Mouse (Mus musculus) small intestine, adult 2 months (tissue): ENCODE measurements around the gene Mtor. TPM values are rescaled to one million over a fixed set of nuclear protein-coding genes. Genes with fewer than 3 reads are reported as not detected.

Experiments
- H3K27ac ChIP-seq: fragments of 200-500 bp; 2 replicates; pipeline ENCODE4 v1.5.1; 2012; ENCODE audit warnings: low read depth, low read length, control low read depth, inconsistent platforms; ENCODE audit not compliant: insufficient read depth
- H3K27me3 ChIP-seq: fragments of 200-500 bp; 2 replicates; pipeline ENCODE4 v1.6.1; 2012; ENCODE audit warnings: mild to moderate bottlenecking, moderate library complexity, low read length, inconsistent platforms; ENCODE audit not compliant: control insufficient read depth, insufficient read depth
- H3K36me3 ChIP-seq: fragments of 200-500 bp; 2 replicates; pipeline ENCODE4 v1.6.1; 2012; ENCODE audit warnings: mild to moderate bottlenecking, low read length, control low read depth, inconsistent platforms; ENCODE audit not compliant: control insufficient read depth, insufficient read depth
- H3K4me1 ChIP-seq: fragments of 200-500 bp; 2 replicates; pipeline ENCODE4 v1.6.1; 2012; ENCODE audit warnings: low read length, inconsistent platforms, mixed read lengths; ENCODE audit not compliant: control insufficient read depth, insufficient read depth, insufficient read length
- H3K4me3 ChIP-seq: fragments of 200-500 bp; 2 replicates; pipeline ENCODE4 v1.5.1; 2012; ENCODE audit warnings: low read depth, mild to moderate bottlenecking, control low read depth, inconsistent platforms, low read length, moderate library complexity
- CTCF ChIP-seq: fragments of 200-500 bp; IDR thresholded peaks from 2 replicates; pipeline ENCODE4 v1.5.1; 2012; ENCODE audit warnings: low read depth, mild to moderate bottlenecking, control low read depth, inconsistent platforms, low read length, moderate library complexity, mixed read lengths; ENCODE audit not compliant: insufficient replicate concordance, insufficient read length; ENCODE audit errors: extremely low read depth
- POLR2A ChIP-seq: fragments of 200-500 bp; IDR thresholded peaks from 2 replicates; pipeline ENCODE4 v1.6.1; 2012; ENCODE audit warnings: low read depth, mild to moderate bottlenecking, control low read depth, inconsistent platforms, low read length, moderate library complexity
- WGBS: fragments of 180-500 bp; shearing (Covaris S2); methylation state at CpG from one replicate; pipeline ENCODE4 v1.1.7; 2018; 5-methylcytosine and 5-hydroxymethylcytosine counted together
- polyA plus RNA-seq: library from polyadenylated mRNA; depleted of rRNA; stranded (reverse); fragments of >200 nt; gene quantifications from 2 replicates; pipeline ENCODE4 v1.2.3, GENCODE M21; 2012

Mtor gene
- polyA plus RNA-seq, 1 experiment = 16.0 TPM

DNA sequence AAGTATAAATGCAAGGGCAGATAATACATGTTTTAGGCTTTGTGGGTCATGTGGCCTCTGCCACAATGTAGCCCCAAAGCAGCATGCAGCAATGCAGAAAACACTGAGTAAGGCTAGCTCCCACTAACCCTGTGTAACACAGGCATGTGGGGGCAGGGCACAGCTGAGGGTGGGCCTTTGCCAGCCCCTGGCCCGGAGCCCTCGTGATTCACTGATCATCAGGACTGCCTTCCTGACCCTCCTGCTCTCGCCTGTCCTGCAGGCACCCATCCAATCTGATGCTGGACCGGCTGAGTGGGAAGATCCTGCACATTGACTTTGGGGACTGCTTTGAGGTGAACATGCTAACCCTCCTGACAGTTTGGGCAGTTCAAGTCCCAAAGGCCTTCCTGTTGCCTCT, 100.7 kb downstream of the Mtor start:
- Histone ChIP-seq H3K36me3 (peaks cover 70% of the 10 kb centered on the region), H3K4me1 (no peaks in the 10 kb centered on the region), H3K27me3 (no peaks in the 10 kb centered on the region), H3K4me3 (no peak overlapping the region), H3K27ac (no peak overlapping the region)
- 86% methylated on average over 4 of the region's 4 CpGs for WGBS
- no peak for TF ChIP-seq POLR2A
- TF ChIP-seq CTCF = no peak

DNA sequence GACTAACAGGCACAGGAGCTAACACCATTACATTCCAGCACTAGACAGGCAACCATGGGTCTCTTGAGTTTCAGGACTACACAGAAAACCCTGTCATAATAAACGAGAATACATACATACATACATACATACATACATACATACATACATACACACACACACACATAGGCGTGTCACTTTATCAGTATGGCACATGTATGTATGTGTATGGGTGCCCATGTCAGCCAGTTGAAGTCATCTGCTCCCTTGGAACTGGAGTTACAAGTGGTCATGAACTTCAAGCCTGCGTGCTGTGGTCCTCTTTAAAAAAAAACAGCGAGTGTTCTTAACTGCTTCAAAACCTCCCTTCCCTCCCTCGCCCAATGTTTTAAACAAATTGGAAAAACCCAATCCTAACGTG, 109.4 kb downstream of the Mtor start:
- H3K4me1 ChIP-seq = no peaks in the 10 kb centered on the region; the same call in 1 of the 2 replicates
- TF ChIP-seq CTCF (no peak), POLR2A (no peak)
- H3K27ac ChIP-seq = 0 out of 2 replicates have a peak overlapping the region, but pooled peaks have one; percentile 11
- peaks cover 26% of the 10 kb centered on the region for H3K36me3 ChIP-seq
- 19% methylated on average over 6 of the region's 6 CpGs for WGBS
- no peaks in the 10 kb centered on the region for H3K27me3 ChIP-seq
- peak overlapping the region; percentile 100 for H3K4me3 ChIP-seq

DNA sequence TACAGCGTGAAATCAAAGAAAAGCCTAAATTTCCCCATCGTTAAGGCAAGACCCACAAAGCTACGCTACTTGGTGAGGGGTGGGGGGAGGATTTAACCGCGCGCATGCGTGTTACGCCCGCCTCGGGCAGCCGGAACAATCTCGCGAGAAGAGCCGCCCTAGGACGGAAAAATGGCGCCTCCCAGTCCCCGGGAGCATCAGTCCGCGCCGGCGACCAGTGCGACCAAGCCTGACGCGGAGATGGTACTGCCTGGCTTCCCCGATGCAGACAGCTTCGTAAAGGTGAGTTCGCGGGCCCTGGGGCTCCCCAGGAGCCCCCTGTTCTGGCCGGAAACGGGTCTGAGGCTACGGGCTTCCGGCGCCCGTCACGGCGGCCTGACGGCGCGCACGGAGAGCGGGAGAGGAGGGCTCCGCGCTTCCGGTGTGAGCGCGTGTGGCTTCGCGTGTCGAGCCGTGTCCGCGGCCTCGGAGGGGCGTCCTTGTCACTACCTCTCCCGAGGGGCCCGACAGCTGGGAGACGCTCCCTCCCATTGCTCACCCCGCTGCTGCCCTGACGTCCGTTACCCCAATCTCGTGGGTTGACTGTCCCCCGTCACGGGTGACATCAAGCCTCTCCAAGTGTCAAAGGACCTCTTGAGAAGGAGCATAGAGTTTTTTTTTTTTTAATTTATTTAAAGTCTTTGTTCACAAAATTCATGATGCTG, 110.0 kb downstream of the Mtor start, which contains the start of gene Exosc10:
Gene Exosc10 (plus strand): TSS at position 133 of the 704 bp plus-strand sequence.
- H3K27me3 ChIP-seq = no peaks in the 10 kb centered on the region
- peak; percentile 77 for TF ChIP-seq POLR2A
- no peak for TF ChIP-seq CTCF
- H3K27ac ChIP-seq = peak within 1 kb of the TSS; percentile 72
- H3K36me3 ChIP-seq = peaks cover 27% of the 10 kb centered on the region
- peak within 1 kb of the TSS; percentile 100 for H3K4me3 ChIP-seq
- H3K4me1 ChIP-seq = no peaks in the 10 kb centered on the region; the same call in 1 of the 2 replicates
- WGBS = under 1% methylated on average over 63 of the region's 63 CpGs

DNA sequence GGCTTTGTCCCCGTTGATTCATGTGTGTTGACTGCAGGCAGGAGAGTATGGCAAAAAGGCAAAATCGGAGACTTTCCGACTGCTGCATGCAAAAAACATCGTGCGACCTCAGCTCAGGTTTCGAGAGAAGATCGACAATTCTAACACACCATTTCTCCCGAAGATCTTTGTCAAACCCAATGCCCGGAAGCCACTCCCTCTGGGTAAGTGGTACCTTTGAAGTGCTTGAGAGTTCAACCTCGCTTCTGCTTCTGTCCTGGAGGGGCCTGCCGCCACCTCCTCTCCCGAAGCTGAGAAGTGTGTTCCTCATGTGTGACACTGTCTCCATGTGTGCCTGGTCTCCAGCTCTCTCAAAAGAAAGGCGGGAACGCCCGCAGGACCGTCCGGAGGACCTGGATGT, 114.3 kb downstream of the Mtor start:
- no peaks in the 10 kb centered on the region for H3K27me3 ChIP-seq

DNA sequence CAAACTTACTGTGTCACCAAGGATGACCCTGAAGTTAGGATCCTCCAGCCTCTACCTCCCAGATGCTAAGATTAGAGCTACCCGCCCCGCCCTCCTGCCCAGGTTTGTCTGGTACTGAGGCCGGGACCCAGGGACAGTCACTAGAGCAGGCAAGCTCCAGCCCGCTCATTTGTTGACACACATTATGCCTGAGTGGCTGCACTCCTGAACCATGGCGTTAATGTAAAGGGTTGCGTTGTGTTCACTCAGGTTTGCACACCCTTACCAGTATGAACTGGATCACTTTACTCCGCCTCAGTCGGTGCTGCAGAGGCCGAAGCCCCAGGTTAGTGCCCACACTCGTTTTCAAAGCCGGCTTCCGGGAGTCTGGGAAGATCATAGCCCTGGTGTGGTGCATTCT, 115.2 kb downstream of the Mtor start:
- H3K36me3 ChIP-seq = peaks cover 69% of the 10 kb centered on the region
- WGBS = 95% methylated on average over 12 of the region's 12 CpGs

More for the DNA sequence above, 114.3 kb downstream of the Mtor start:
- TF ChIP-seq CTCF = no peak
- no peak for TF ChIP-seq POLR2A
- Histone ChIP-seq H3K4me3 (no peak overlapping the region), H3K36me3 (peaks cover 60% of the 10 kb centered on the region), H3K4me1 (no peaks in the 10 kb centered on the region; the same call in 1 of the 2 replicates), H3K27ac (no peak overlapping the region)
- 95% methylated on average over 17 of the region's 17 CpGs for WGBS

DNA sequence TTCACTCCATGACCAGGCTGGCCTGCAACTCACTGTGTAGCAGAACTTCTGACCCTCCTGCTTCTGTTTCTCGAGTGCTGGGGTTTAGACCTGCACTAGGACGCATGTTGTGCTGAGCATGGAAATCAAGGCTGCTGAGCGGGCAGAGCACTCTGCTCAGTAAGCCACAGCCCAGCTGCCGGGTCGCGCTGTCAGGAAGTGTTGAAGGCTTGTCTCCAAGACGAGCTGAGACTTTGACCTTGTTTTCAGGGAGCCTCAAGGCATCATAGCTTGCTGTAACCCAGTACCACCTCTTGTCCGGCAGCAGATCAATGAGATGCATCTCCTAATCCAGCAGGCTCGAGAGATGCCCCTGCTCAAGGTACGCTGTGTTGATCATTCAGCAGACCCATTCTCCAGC, 121.7 kb downstream of the Mtor start:
- Histone ChIP-seq H3K36me3 (peaks cover 71% of the 10 kb centered on the region), H3K27me3 (no peaks in the 10 kb centered on the region), H3K4me3 (no peak overlapping the region), H3K4me1 (peaks cover 12% of the 10 kb centered on the region; the same call in 1 of the 2 replicates), H3K27ac (no peak overlapping the region)
- TF ChIP-seq CTCF (no peak), POLR2A (no peak)
- WGBS = 43% methylated on average over 10 of the region's 10 CpGs

More for the DNA sequence above, 115.2 kb downstream of the Mtor start:
- H3K4me3 ChIP-seq = no peak overlapping the region
- no peak overlapping the region for H3K27ac ChIP-seq
- no peaks in the 10 kb centered on the region for H3K27me3 ChIP-seq
- no peak for TF ChIP-seq CTCF
- TF ChIP-seq POLR2A = no peak
- H3K4me1 ChIP-seq = no peaks in the 10 kb centered on the region; the same call in 1 of the 2 replicates

DNA sequence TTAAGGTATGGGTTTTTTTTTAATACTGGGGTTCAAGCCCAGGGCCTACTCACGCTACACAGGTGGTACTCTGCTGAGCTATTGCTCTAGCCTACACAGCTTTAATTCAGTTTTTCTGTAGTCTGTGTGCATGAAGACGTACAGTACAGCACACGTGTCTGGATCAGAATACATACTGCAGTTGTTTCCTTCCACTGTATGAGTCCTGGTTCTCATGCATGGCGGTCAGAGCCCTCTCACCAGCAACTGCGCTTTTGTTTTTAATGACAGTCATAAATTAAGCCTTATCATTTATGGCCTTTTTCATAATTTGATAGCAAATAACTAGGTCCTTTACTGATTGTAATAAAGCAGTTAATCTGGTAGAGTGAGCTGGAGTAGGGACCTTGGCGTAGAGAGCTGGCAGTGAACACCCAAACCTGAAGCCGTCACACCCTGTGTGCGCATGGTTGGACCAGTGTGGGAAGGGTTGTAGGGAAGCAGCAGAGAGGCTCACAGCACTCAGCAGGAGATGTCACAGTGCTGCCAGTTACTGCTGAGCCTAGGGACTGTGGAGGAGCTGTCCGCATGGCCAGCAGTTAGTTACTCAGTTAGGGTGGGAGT, 122.4 kb downstream of the Mtor start:
- H3K36me3 ChIP-seq = peaks cover 73% of the 10 kb centered on the region
- peaks cover 12% of the 10 kb centered on the region; the same call in 1 of the 2 replicates for H3K4me1 ChIP-seq
- 41% methylated on average over 9 of the region's 9 CpGs for WGBS
- H3K4me3 ChIP-seq = no peak overlapping the region
- H3K27me3 ChIP-seq = no peaks in the 10 kb centered on the region
- H3K27ac ChIP-seq = no peak overlapping the region
- TF ChIP-seq POLR2A (no peak), CTCF (no peak)
